Mouse (Mus musculus) kidney, adult 2 months (tissue): ENCODE measurements around the gene Nfkbil1.

ENCODE experiments used
- CTCF ChIP-seq: fragments of 200-500 bp; conservative IDR thresholded peaks from 2 replicates; pipeline ENCODE4 v1.5.1; 2011; ENCODE audit warnings: low read depth, mild to moderate bottlenecking, control low read depth, low read length, moderate library complexity, mixed read lengths; ENCODE audit not compliant: insufficient read depth, insufficient read length
- POLR2A ChIP-seq: fragments of 200-500 bp; IDR thresholded peaks from one replicate; pipeline ENCODE4 v1.6.1; 2011; ENCODE audit warnings: low read depth, low read length, control low read depth

DNA sequence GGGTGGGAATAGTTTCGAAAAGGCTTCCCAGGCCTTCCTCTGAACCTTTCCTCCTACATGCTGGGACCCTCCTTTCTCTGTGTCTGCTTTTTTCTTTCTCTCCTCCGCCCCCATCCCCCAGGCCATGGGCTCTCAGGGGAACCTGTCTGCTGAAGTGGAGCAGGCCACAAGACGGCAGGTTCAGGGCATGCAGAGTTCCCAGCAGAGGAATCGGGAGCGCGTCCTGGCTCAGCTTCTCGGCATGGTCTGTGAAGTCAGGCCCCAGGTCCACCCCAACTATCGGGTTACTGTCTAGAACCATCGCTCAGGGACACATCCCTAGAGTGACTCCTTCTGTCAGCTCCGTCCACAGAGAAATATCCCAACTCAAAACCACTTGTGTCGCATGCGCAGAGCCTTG lies 1.9 kb upstream of the Nfkbil1 start:
- TF ChIP-seq CTCF (no peak), POLR2A (no peak)
